Mouse (Mus musculus): ENCODE measurements around the gene Pkp4.

DNA sequence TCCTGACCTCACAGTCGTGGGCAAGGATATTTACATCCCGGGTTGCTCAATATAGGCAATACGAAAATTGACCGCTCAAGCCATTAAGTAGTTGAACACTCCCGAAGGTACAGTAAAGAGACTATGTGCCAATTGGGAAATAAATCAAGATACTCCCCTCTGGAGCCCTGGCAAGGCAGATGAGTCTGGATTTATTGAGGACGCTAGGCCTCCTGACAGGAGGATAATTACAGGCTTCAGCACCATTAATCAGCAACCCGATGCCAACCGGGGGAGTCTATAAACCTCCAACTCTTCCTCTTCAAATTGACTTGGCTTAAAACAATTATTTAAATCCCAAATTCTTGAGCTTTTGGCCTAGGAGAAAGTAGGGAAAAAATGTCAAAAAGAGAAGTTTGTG lies 243.4 kb downstream of the Pkp4 start:
- TF ChIP-seq CTCF (IDR thresholded peaks at IDR 0.05) (no peak), EP300 (IDR thresholded peaks at IDR 0.05) (no peak)
